Mouse (Mus musculus) spleen, postnatal 14 days (tissue): ENCODE results near the gene Notch4.
"Not testable (repeated sequence)": the region's sequence is repeated elsewhere in the genome, so short reads cannot be mapped to it uniquely, and the experiment has no call there.

Experiments used
- DNase-seq, 2 experiments: peaks; one replicate each; pipeline ENCODE4 v3.0.0; 2021 to 2022; ENCODE audit warnings: low spot score in 2 of 2

The Notch4 gene

GRCm38 (mm10) chr17:34564003-34564421 lies at the start of gene Notch4:
Gene Notch4, plus strand, starts transcription at chr17:34564268.
- no peak for DNase-seq

GRCm38 (mm10) chr17:34516514-34516913 lies 47.6 kb upstream of the Notch4 start:
- DNase-seq, result no peak

- no peak for DNase-seq
Observed at GRCm38 (mm10) chr17:34517252-34517651, 46.8 kb upstream of the Notch4 start, which contains the start of gene Btnl6. Gene Btnl6, minus strand, starts transcription at chr17:34517352.

- no peak for DNase-seq
Observed at GRCm38 (mm10) chr17:34517795-34518194, 46.3 kb upstream of the Notch4 start.

GRCm38 (mm10) chr17:34518571-34518970 lies 45.5 kb upstream of the Notch4 start:
- DNase-seq, result not testable (repeated sequence)

- DNase-seq, result no peak
Observed at GRCm38 (mm10) chr17:34519001-34519400, 45.1 kb upstream of the Notch4 start.

GRCm38 (mm10) chr17:34532671-34533070 lies 31.4 kb upstream of the Notch4 start:
- DNase-seq, result no peak

- not testable (repeated sequence) for DNase-seq
Observed at GRCm38 (mm10) chr17:34543567-34543966, 20.5 kb upstream of the Notch4 start.

- DNase-seq, result no peak
Observed at GRCm38 (mm10) chr17:34546797-34547196, 17.3 kb upstream of the Notch4 start.

GRCm38 (mm10) chr17:34547601-34548000 lies 16.5 kb upstream of the Notch4 start:
- no peak for DNase-seq

- DNase-seq, result no peak
Observed at GRCm38 (mm10) chr17:34549156-34549555, 14.9 kb upstream of the Notch4 start.

- DNase-seq, result no peak
Observed at GRCm38 (mm10) chr17:34549843-34550242, 14.2 kb upstream of the Notch4 start.

GRCm38 (mm10) chr17:34555483-34555882 lies 8.6 kb upstream of the Notch4 start:
- DNase-seq, result peak; percentile 59 to 78

GRCm38 (mm10) chr17:34556406-34556805 lies 7.7 kb upstream of the Notch4 start:
- no peak for DNase-seq

- no peak for DNase-seq
Observed at GRCm38 (mm10) chr17:34557411-34557810, 6.7 kb upstream of the Notch4 start.

GRCm38 (mm10) chr17:34559116-34559515 lies 5.0 kb upstream of the Notch4 start:
- no peak for DNase-seq

GRCm38 (mm10) chr17:34559895-34560294 lies 4.2 kb upstream of the Notch4 start:
- DNase-seq, result no peak

GRCm38 (mm10) chr17:34560438-34560837 lies 3.6 kb upstream of the Notch4 start:
- no peak for DNase-seq

- DNase-seq, result no peak
Observed at GRCm38 (mm10) chr17:34561200-34561599, 2.9 kb upstream of the Notch4 start.

- DNase-seq, result no peak
Observed at GRCm38 (mm10) chr17:34562595-34562994, 1.5 kb upstream of the Notch4 start.

GRCm38 (mm10) chr17:34563354-34563753 lies 714 bp upstream of the Notch4 start:
- no peak for DNase-seq

- no peak for DNase-seq
Observed at GRCm38 (mm10) chr17:34564796-34565195, 728 bp downstream of the Notch4 start.

GRCm38 (mm10) chr17:34567311-34567710 lies 3.2 kb downstream of the Notch4 start:
- DNase-seq, result no peak

- no peak for DNase-seq
Observed at GRCm38 (mm10) chr17:34568421-34568820, 4.4 kb downstream of the Notch4 start.
